Mouse (Mus musculus) fibroblast of lung, adult 2 months (primary cell): ENCODE measurements around the gene Csnk2a1.

Experiments used
- DNase-seq: peaks from one replicate; pipeline ENCODE4 v3.0.0-alpha.2; 2011; ENCODE audit warnings: low read depth

The Csnk2a1 gene

DNA sequence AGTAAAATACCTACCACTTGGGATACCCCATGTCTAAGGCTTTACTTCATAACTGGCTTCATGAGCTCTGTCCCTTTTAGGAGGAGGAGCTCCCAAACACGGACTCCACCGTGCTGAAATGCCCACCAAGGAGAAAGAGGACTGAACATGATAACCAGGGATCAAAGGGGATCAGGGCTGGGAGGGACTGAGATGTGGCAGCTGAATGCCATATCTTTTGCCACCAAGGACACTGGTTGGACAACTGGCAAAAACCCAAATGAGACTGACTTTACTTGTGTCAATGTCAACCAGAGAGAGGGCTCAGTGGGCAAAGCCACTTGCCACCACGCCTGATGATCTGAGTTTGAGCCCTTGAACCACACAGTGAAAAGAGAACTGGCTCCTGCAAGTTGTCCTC is 98.2 kb downstream of the Csnk2a1 start:
- no peak for DNase-seq

DNA sequence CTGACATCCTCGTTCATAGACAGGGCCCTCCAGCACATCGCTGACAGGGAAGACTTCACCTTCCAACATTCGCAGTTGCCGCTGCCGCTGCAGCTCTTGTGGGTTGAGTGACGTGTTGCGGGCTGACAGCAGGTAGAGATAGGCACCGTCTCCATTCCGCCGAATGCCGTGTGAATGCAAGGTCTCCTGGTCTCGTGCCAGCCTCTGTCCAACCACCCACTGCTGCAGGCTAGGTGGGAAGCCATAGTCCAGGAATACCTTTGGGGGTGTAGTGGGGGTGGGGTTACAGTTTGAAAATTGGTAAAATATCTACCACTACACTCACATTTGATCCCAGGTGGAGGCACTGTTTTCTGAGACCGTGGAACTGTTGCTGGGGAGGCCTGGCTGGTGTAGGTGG is 99.5 kb downstream of the Csnk2a1 start:
- no peak for DNase-seq

DNA sequence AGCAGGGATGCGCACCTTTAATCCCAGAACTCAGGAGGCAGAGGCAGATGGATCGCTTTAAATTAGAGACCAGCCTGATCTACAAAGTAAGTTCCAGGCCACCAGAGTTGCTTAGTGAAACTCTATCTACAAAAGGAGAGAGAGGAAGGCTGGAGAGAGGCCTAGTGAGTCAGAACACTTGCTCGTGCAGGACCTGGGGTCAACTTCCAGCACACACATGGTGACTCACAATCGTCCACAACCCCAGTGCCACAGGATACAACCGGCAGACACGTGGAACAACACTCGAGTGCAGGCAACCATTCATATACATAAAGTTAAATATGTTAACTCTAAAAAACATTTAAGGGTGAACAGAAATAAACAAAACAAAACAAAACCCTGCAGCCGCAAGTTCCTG is 100.0 kb downstream of the Csnk2a1 start:
- no peak for DNase-seq

DNA sequence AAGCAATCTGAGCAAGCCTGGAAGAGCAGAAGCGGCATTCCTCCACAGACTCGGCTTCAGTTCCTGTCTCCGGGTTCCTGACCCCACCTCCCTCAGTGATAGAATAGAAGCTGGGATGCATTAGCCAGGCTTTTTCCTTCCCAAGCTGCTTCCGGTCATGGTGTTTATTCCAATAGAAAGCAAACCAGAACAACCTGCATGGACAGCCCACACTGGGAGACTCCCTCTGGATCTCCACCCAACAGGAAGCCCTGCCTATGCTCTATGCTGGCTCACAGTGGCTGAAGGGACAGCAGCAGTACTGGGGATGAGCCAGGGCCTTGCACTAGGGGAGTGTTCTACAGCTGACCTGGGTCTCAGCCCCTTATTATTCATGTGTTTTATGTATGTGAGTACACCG is 101.3 kb downstream of the Csnk2a1 start:
- no peak for DNase-seq

DNA sequence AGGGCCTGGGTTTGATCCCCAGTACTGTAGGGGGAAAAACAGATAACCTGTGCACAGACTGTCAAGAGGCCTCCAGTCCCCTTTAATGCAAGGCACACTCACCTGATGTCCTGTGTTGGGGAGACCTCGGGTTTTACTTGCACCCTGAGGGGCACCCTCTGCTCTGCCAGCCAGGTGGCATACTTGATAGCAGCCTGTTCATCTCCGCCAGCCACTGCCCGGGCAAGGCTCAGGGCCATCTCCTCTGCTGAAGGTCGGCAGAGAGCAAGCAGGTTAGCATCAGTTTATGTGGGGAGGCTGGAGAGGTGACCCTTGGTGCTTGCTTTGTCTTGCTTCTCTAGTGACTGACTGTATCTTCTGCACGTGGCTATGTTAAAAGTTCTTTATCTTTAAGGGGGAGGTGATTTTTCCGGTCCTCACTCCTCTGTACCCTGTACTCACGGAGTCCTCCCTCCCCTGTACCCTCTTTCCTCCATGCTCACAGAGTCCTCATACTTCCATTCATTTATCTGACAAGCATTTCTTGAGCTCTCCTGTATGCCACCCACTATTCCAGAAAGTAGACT is 104.3 kb downstream of the Csnk2a1 start:
- DNase-seq = no peak
